Mouse (Mus musculus) hematopoietic multipotent progenitor cell, adult 10-12 weeks (in vitro differentiated cells): ENCODE results near the gene Olfr203. TPM values are rescaled to one million over a fixed set of nuclear protein-coding genes. Genes with fewer than 3 reads are reported as not detected.

Experiments
- polyA plus RNA-seq: library from polyadenylated mRNA; stranded (reverse); fragments of >175 nt; gene quantifications from 2 replicates; pipeline ENCODE4 v1.2.3, GENCODE M21; 2012; ENCODE audit warnings: low replicate concordance

Gene Olfr203
- not detected in 2 replicates for polyA plus RNA-seq

GRCm38 (mm10) chr16:59298581-59298980 is at the start of gene Olfr203:
TSS of gene Olfr203 (plus strand) at chr16:59298881.

GRCm38 (mm10) chr16:59272532-59272931 is 26.1 kb upstream of the Olfr203 start, which contains the start of gene Olfr201:
TSS of gene Olfr201 (minus strand) at chr16:59272632.

GRCm38 (mm10) chr16:59286693-59287092 is 12.0 kb upstream of the Olfr203 start, which contains the start of gene Olfr202:
TSS of gene Olfr202 (minus strand) at chr16:59286793.

GRCm38 (mm10) chr16:59318148-59318547 is 19.5 kb downstream of the Olfr203 start, which contains the start of gene Olfr204:
TSS of gene Olfr204 (minus strand) at chr16:59318248.

GRCm38 (mm10) chr16:59331038-59331437 is 32.4 kb downstream of the Olfr203 start, which contains the start of gene Olfr205:
TSS of gene Olfr205 (minus strand) at chr16:59331138.

GRCm38 (mm10) chr16:59349146-59349545 is 50.5 kb downstream of the Olfr203 start, which contains the start of gene Olfr206:
TSS of gene Olfr206 (minus strand) at chr16:59349246.

Other genes with a start within 250 kb of the Olfr203 start
- gene Olfr190, start 220.9 kb upstream of the Olfr203 start, polyA plus RNA-seq = not detected in 2 replicates
- not detected in 2 replicates for gene Olfr191, start 209.1 kb upstream of the Olfr203 start, polyA plus RNA-seq
- not detected in 2 replicates for gene Olfr193, start 187.0 kb upstream of the Olfr203 start, polyA plus RNA-seq
- not detected in 2 replicates for gene Olfr194, start 177.8 kb upstream of the Olfr203 start, polyA plus RNA-seq
- gene Olfr195, start 151.8 kb upstream of the Olfr203 start, polyA plus RNA-seq = not detected in 2 replicates
- gene Olfr196, start 128.4 kb upstream of the Olfr203 start, polyA plus RNA-seq = not detected in 2 replicates
- not detected in 2 replicates for gene Olfr198, start 95.3 kb upstream of the Olfr203 start, polyA plus RNA-seq
- not detected in 2 replicates for gene Olfr199, start 79.1 kb upstream of the Olfr203 start, polyA plus RNA-seq
- not detected in 2 replicates for gene Olfr201, start 26.2 kb upstream of the Olfr203 start, polyA plus RNA-seq
- gene Olfr202, start 12.1 kb upstream of the Olfr203 start, polyA plus RNA-seq = not detected in 2 replicates
- not detected in 2 replicates for gene Olfr204, start 19.4 kb downstream of the Olfr203 start, polyA plus RNA-seq
- not detected in 2 replicates for gene Olfr205, start 32.3 kb downstream of the Olfr203 start, polyA plus RNA-seq
- gene Olfr206, start 50.4 kb downstream of the Olfr203 start, polyA plus RNA-seq = not detected in 2 replicates
- gene Olfr209, start 65.1 kb downstream of the Olfr203 start, polyA plus RNA-seq = not detected in 2 replicates
- not detected in 2 replicates for gene Gabrr3, start 108.5 kb downstream of the Olfr203 start, polyA plus RNA-seq
- 4.0 and 4.1 TPM in 2 replicates for gene Riox2, start 172.9 kb downstream of the Olfr203 start, polyA plus RNA-seq